Mouse (Mus musculus) small intestine, adult 2 months (tissue): Measurements from ENCODE around the gene Neto2.

Experiments used
- CTCF ChIP-seq: fragments of 200-500 bp; IDR thresholded peaks from 2 replicates; pipeline ENCODE4 v1.5.1; 2012; ENCODE audit warnings: low read depth, mild to moderate bottlenecking, control low read depth, inconsistent platforms, low read length, moderate library complexity, mixed read lengths; ENCODE audit not compliant: insufficient replicate concordance, insufficient read length; ENCODE audit errors: extremely low read depth
- POLR2A ChIP-seq: fragments of 200-500 bp; IDR thresholded peaks from 2 replicates; pipeline ENCODE4 v1.6.1; 2012; ENCODE audit warnings: low read depth, mild to moderate bottlenecking, control low read depth, inconsistent platforms, low read length, moderate library complexity

DNA sequence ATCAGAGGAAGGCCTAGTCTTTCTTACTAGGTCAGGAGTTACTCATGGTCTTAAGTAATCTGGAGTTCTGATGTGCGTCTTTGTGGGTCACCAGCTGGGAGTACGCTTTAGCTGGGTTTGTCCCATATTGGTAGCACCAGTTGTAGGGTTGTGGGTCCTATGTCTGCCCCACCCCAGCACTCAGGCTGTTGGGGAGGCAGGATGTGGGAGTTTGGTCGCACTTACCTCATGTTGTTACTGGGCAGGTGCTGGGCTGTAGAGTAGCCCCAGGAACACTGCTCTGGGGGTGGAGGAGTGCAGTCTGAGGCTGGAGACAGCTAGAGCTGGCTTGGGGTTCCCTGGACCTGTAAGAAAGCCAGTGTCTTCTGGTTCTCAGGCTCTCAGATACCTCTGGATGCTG, 81.9 kb downstream of the Neto2 start:
- TF ChIP-seq POLR2A (no peak), CTCF (no peak)
